Mouse (Mus musculus): ENCODE measurements around the gene Olfr1105. TPM values are rescaled to one million over a fixed set of nuclear protein-coding genes. Genes with fewer than 3 reads are reported as not detected.

The Olfr1105 gene
- not detected in 2 replicates for polyA plus RNA-seq (2015; fragmentation: Nextera tagmentation; extraction: Ambion mirVana)

DNA sequence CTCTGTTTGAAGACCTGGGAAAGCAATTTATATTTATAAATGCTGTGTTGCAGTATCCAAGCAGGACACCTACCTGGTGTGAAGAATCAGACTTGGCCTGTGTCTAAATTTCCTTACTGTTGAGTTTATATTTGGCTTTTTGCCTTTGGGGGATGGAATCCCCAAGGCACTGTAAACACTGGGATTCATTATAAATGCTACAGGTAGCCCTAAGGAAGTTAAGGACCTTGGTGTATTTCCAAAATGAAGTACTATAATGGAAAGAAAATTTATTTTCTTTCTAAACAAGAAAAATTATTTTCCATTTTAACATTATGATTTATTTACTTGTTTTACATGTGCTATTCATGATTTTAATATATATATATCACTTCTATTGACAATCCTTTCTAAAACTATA, at the start of gene Olfr1105:
Gene Olfr1105 (minus strand): TSS at position 101 of the 400 bp plus-strand sequence.
- Histone ChIP-seq H3K36me3 (ENCODE audit: control insufficient read depth, insufficient read depth) (no peaks in the 10 kb centered on the region), H3K4me2 (ENCODE audit: low read depth, low read length) (no peak within 1 kb of the TSS)

DNA sequence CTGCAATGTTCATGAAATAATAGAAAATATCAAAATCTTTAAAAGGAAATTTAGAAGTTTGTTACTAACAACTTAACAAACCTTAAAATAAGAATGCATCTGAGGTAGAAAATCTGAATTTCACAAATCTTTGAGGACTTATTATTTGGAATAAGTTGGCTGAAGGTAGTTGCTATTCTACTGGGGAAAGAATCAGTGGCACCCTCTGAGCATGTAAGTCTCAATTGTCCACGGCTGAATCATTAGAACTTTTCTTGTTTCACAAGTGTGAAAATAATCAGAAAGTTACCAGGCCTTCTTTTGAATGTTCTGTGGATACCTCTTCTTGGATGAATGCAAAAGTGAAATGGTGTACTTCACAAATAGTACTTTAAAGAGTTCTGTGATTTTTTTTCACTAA, 39.4 kb upstream of the Olfr1105 start, which contains the start of gene Olfr1107:
Gene Olfr1107 (minus strand): TSS at position 101 of the 400 bp plus-strand sequence.
- no peak for ATAC-seq (replicated peaks; ENCODE audit: extremely low read depth, insufficient read depth, low FRiP score)
- Histone ChIP-seq H3K4me3 (ENCODE audit: low read length) (no peak within 1 kb of the TSS), H3K4me1 (ENCODE audit: control insufficient read depth, insufficient read depth, low read length) (no peaks in the 10 kb centered on the region), H3K36me3 (ENCODE audit: control insufficient read depth, insufficient read depth) (no peaks in the 10 kb centered on the region), H3K9me3 (replicated peaks; ENCODE audit: control insufficient read depth, low read length) (no peaks in the 10 kb centered on the region), H3K27ac (ENCODE audit: low read length) (no peak within 1 kb of the TSS), H3K9ac (ENCODE audit: low read length) (no peak within 1 kb of the TSS), H3K27me3 (ENCODE audit: control insufficient read depth, insufficient read depth, low read length) (no peaks in the 10 kb centered on the region), H3K4me2 (ENCODE audit: low read depth, low read length) (no peak within 1 kb of the TSS)
- WGBS = 79% methylated on average over 1 of the region's 1 CpGs

More for the DNA sequence above, at the start of gene Olfr1105:
- H3K4me1 ChIP-seq (ENCODE audit: control insufficient read depth, insufficient read depth, low read length) = no peaks in the 10 kb centered on the region
- no peaks in the 10 kb centered on the region for H3K27me3 ChIP-seq (ENCODE audit: control insufficient read depth, insufficient read depth, low read length)
- H3K27ac ChIP-seq (ENCODE audit: low read length) = no peak within 1 kb of the TSS
- ATAC-seq (replicated peaks; ENCODE audit: extremely low read depth, insufficient read depth, low FRiP score) = no peak
- no peak within 1 kb of the TSS for H3K4me3 ChIP-seq (ENCODE audit: low read length)
- no peaks in the 10 kb centered on the region for H3K9me3 ChIP-seq (replicated peaks; ENCODE audit: control insufficient read depth, low read length)
- no peak within 1 kb of the TSS for H3K9ac ChIP-seq (ENCODE audit: low read length)

DNA sequence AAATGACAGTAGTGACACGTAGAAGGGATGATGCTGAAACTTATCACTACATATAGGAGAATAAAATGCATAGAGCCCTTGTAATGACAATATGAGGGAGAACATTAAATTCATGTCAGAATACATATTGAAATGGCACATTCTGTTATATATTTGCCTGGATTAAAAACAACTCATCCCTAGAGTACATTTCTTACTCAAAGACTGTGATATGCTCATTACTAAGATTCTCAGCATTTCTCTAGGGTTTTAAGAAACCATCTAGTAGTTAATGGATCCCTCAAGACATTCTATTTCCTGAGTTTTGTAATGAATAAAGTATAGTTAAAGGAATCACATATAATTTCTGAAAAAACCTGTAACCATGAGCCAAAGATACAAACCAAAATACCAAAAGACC, 15.8 kb upstream of the Olfr1105 start, which contains the start of gene Olfr1106:
Gene Olfr1106 (minus strand): TSS at position 101 of the 400 bp plus-strand sequence.
- Histone ChIP-seq H3K4me2 (ENCODE audit: low read depth, low read length) (no peak within 1 kb of the TSS), H3K36me3 (ENCODE audit: control insufficient read depth, insufficient read depth) (no peaks in the 10 kb centered on the region), H3K4me1 (ENCODE audit: control insufficient read depth, insufficient read depth, low read length) (no peaks in the 10 kb centered on the region), H3K27ac (ENCODE audit: low read length) (no peak within 1 kb of the TSS), H3K27me3 (ENCODE audit: control insufficient read depth, insufficient read depth, low read length) (no peaks in the 10 kb centered on the region), H3K9me3 (replicated peaks; ENCODE audit: control insufficient read depth, low read length) (no peaks in the 10 kb centered on the region), H3K9ac (ENCODE audit: low read length) (no peak within 1 kb of the TSS), H3K4me3 (ENCODE audit: low read length) (no peak within 1 kb of the TSS)
- WGBS = 58% methylated on average over 1 of the region's 1 CpGs
- ATAC-seq (replicated peaks; ENCODE audit: extremely low read depth, insufficient read depth, low FRiP score) = no peak

DNA sequence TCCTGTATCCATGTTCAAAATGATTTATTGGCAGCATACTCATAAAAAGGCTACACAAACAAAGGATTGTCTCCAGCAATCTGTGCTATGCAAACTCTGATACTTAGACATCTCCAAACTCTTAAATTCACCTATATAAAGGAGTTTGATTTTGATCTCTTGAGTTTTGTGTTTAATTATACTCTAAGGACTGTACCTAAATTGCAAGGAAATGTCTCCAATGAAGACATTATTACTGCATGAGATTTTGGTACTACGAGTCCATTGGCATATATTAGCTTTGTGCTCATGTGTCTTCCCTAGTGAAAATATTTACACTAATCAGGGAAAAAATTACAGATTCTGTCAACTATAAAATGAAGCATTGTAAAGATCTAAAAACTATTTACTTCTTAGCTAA, 9.4 kb downstream of the Olfr1105 start, which contains the start of gene Olfr1104:
Gene Olfr1104 (minus strand): TSS at position 101 of the 400 bp plus-strand sequence.
- Histone ChIP-seq H3K4me2 (ENCODE audit: low read depth, low read length) (no peak within 1 kb of the TSS), H3K9me3 (replicated peaks; ENCODE audit: control insufficient read depth, low read length) (no peaks in the 10 kb centered on the region), H3K27me3 (ENCODE audit: control insufficient read depth, insufficient read depth, low read length) (no peaks in the 10 kb centered on the region), H3K36me3 (ENCODE audit: control insufficient read depth, insufficient read depth) (no peaks in the 10 kb centered on the region), H3K9ac (ENCODE audit: low read length) (no peak within 1 kb of the TSS), H3K4me1 (ENCODE audit: control insufficient read depth, insufficient read depth, low read length) (no peaks in the 10 kb centered on the region), H3K4me3 (ENCODE audit: low read length) (no peak within 1 kb of the TSS), H3K27ac (ENCODE audit: low read length) (no peak within 1 kb of the TSS)
- WGBS = 76% methylated on average over 1 of the region's 1 CpGs
- ATAC-seq (replicated peaks; ENCODE audit: extremely low read depth, insufficient read depth, low FRiP score) = no peak

DNA sequence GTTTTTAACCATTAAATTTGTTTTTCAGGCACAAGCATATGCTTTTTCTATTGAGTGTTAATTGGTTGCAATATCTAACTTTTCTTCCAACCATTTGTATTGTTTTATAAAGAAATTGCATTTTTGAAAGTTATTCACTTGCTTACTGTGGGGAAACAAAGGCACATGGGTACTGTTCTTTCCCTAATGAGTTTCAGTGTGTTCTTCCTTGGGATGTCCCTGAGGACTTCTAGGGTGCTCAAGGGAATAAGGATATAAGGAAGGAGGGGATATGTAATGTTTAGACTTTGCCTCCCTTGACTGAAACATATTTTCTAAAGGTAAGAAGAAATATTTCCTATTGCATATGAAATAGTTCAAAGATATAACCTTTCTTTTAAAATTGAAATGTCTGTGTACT, 38.2 kb downstream of the Olfr1105 start, which contains the start of gene Olfr1102:
Gene Olfr1102 (plus strand): TSS at position 301 of the 400 bp plus-strand sequence.
- no peak within 1 kb of the TSS for H3K9ac ChIP-seq (ENCODE audit: low read length)
- no peaks in the 10 kb centered on the region for H3K9me3 ChIP-seq (replicated peaks; ENCODE audit: control insufficient read depth, low read length)
- no peaks in the 10 kb centered on the region for H3K36me3 ChIP-seq (ENCODE audit: control insufficient read depth, insufficient read depth)
- H3K4me2 ChIP-seq (ENCODE audit: low read depth, low read length) = no peak within 1 kb of the TSS
- no peak within 1 kb of the TSS for H3K27ac ChIP-seq (ENCODE audit: low read length)
- H3K4me1 ChIP-seq (ENCODE audit: control insufficient read depth, insufficient read depth, low read length) = no peaks in the 10 kb centered on the region
- ATAC-seq (replicated peaks; ENCODE audit: extremely low read depth, insufficient read depth, low FRiP score) = no peak
- no peaks in the 10 kb centered on the region for H3K27me3 ChIP-seq (ENCODE audit: control insufficient read depth, insufficient read depth, low read length)
- no peak within 1 kb of the TSS for H3K4me3 ChIP-seq (ENCODE audit: low read length)

DNA sequence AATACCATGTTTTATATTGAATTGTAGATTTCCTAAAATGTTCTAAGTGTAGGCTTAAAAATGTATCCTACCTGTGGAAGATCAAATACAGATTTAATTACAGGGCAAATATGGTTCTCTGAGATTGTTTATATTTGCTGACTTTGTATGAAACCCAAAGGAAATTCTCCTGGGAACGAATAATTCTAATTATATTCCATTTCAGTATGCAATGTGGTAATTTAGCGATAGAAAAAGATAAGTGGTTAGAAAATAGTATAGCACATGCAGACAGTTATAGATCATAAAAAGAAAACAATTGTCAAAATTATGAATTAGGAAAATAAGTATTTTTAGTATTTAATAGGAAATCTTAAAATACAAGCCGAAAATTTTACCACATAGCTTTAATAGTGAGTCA, 45.2 kb downstream of the Olfr1105 start, which contains the start of gene Olfr1101:
Gene Olfr1101 (minus strand): TSS at position 101 of the 400 bp plus-strand sequence.
- 67% methylated on average over 3 of the region's 3 CpGs for WGBS
- Histone ChIP-seq H3K9ac (ENCODE audit: low read length) (no peak within 1 kb of the TSS), H3K4me3 (ENCODE audit: low read length) (no peak within 1 kb of the TSS), H3K4me2 (ENCODE audit: low read depth, low read length) (no peak within 1 kb of the TSS), H3K27me3 (ENCODE audit: control insufficient read depth, insufficient read depth, low read length) (no peaks in the 10 kb centered on the region), H3K4me1 (ENCODE audit: control insufficient read depth, insufficient read depth, low read length) (no peaks in the 10 kb centered on the region), H3K27ac (ENCODE audit: low read length) (no peak within 1 kb of the TSS), H3K9me3 (replicated peaks; ENCODE audit: control insufficient read depth, low read length) (no peaks in the 10 kb centered on the region), H3K36me3 (ENCODE audit: control insufficient read depth, insufficient read depth) (no peaks in the 10 kb centered on the region)
- ATAC-seq (replicated peaks; ENCODE audit: extremely low read depth, insufficient read depth, low FRiP score) = no peak

Other genes with a start within 250 kb of the Olfr1105 start
- not detected in 2 replicates for gene Olfr141, start 226.5 kb downstream of the Olfr1105 start, polyA plus RNA-seq (2015; fragmentation: Nextera tagmentation; extraction: Ambion mirVana)
- not detected in 2 replicates for gene Olfr1094, start 211.9 kb downstream of the Olfr1105 start, polyA plus RNA-seq (2015; fragmentation: Nextera tagmentation; extraction: Ambion mirVana)
- not detected in 2 replicates for gene Olfr1095, start 184.8 kb downstream of the Olfr1105 start, polyA plus RNA-seq (2015; fragmentation: Nextera tagmentation; extraction: Ambion mirVana)
- gene Gm13723, start 161.7 kb downstream of the Olfr1105 start, polyA plus RNA-seq (2015; fragmentation: Nextera tagmentation; extraction: Ambion mirVana) = not detected in 2 replicates
- gene Olfr1097, start 144.3 kb downstream of the Olfr1105 start, polyA plus RNA-seq (2015; fragmentation: Nextera tagmentation; extraction: Ambion mirVana) = not detected in 2 replicates
- not detected in 2 replicates for gene Olfr1098, start 112.0 kb downstream of the Olfr1105 start, polyA plus RNA-seq (2015; fragmentation: Nextera tagmentation; extraction: Ambion mirVana)
- gene Olfr1099, start 75.8 kb downstream of the Olfr1105 start, polyA plus RNA-seq (2015; fragmentation: Nextera tagmentation; extraction: Ambion mirVana) = not detected in 2 replicates
- gene Olfr1100, start 56.6 kb downstream of the Olfr1105 start, polyA plus RNA-seq (2015; fragmentation: Nextera tagmentation; extraction: Ambion mirVana) = not detected in 2 replicates
- not detected in 2 replicates for gene Olfr1101, start 45.3 kb downstream of the Olfr1105 start, polyA plus RNA-seq (2015; fragmentation: Nextera tagmentation; extraction: Ambion mirVana)
- not detected in 2 replicates for gene Olfr1102, start 38.1 kb downstream of the Olfr1105 start, polyA plus RNA-seq (2015; fragmentation: Nextera tagmentation; extraction: Ambion mirVana)
- gene Olfr1104, start 9.5 kb downstream of the Olfr1105 start, polyA plus RNA-seq (2015; fragmentation: Nextera tagmentation; extraction: Ambion mirVana) = not detected in 2 replicates
- not detected in 2 replicates for gene Olfr1106, start 15.7 kb upstream of the Olfr1105 start, polyA plus RNA-seq (2015; fragmentation: Nextera tagmentation; extraction: Ambion mirVana)
- not detected in 2 replicates for gene Olfr1107, start 39.3 kb upstream of the Olfr1105 start, polyA plus RNA-seq (2015; fragmentation: Nextera tagmentation; extraction: Ambion mirVana)
- not detected in 2 replicates for gene Olfr1109, start 59.5 kb upstream of the Olfr1105 start, polyA plus RNA-seq (2015; fragmentation: Nextera tagmentation; extraction: Ambion mirVana)
- gene Olfr259, start 78.0 kb upstream of the Olfr1105 start, polyA plus RNA-seq (2015; fragmentation: Nextera tagmentation; extraction: Ambion mirVana) = not detected in 2 replicates
- gene Olfr1110, start 103.8 kb upstream of the Olfr1105 start, polyA plus RNA-seq (2015; fragmentation: Nextera tagmentation; extraction: Ambion mirVana) = not detected in 2 replicates
- gene Olfr1111, start 116.1 kb upstream of the Olfr1105 start, polyA plus RNA-seq (2015; fragmentation: Nextera tagmentation; extraction: Ambion mirVana) = not detected in 2 replicates
- gene Olfr1112, start 151.3 kb upstream of the Olfr1105 start, polyA plus RNA-seq (2015; fragmentation: Nextera tagmentation; extraction: Ambion mirVana) = not detected in 2 replicates
- gene Olfr1113, start 172.4 kb upstream of the Olfr1105 start, polyA plus RNA-seq (2015; fragmentation: Nextera tagmentation; extraction: Ambion mirVana) = not detected in 2 replicates
- gene Olfr1115, start 211.5 kb upstream of the Olfr1105 start, polyA plus RNA-seq (2015; fragmentation: Nextera tagmentation; extraction: Ambion mirVana) = not detected in 2 replicates
- gene Olfr1116, start 231.0 kb upstream of the Olfr1105 start, polyA plus RNA-seq (2015; fragmentation: Nextera tagmentation; extraction: Ambion mirVana) = not detected in 2 replicates

Measured in heart, embryonic 16.5 days (tissue).